Mouse (Mus musculus) ovary, adult 18-20 months (tissue): Measurements from ENCODE around the gene Fuca1.
"Not testable (repeated sequence)": the region's sequence is repeated elsewhere in the genome, so short reads cannot be mapped to it uniquely, and the experiment has no call there.

Experiments
- DNase-seq: peaks from one replicate; pipeline ENCODE4 v3.0.0; 2022; ENCODE audit warnings: low spot score, mixed read lengths

The Fuca1 gene

DNA sequence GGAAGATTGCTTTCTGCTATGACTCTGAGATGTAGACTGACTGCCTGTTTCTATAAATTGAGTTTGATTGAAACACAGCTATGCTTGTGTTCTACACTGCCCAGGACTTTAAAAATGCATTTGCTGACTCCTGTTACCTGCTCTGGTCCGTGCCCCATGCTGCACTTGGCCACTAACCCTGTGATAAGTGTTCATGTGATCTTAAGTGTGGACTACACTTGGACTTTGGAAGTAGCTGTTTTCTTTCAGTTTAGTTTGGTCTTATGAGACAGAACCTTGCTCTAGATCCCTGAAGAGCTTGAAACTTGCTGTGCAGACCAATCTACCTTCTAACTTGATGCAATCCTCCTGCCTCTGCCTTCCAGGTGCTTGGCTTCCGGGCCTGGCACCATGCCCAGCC is 3.9 kb downstream of the Fuca1 start:
- DNase-seq = no peak

DNA sequence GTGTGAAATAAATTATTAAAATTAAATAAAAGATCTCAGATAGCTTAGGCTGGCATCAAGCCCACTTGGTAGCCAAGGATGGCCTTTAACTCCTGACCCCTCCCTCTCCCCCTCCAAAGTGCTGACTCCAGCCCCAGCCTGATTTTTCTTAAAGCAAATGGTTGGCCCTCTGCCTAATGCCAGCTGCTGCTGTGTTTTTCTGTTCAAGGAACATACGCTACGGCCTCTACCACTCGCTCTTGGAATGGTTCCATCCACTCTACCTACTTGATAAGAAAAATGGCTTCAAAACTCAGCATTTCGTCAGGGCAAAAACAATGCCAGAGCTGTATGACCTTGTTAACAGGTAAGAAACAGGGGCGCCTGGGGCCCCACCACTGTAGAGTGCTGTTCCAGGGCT is 4.8 kb downstream of the Fuca1 start:
- DNase-seq = peak; percentile 37

DNA sequence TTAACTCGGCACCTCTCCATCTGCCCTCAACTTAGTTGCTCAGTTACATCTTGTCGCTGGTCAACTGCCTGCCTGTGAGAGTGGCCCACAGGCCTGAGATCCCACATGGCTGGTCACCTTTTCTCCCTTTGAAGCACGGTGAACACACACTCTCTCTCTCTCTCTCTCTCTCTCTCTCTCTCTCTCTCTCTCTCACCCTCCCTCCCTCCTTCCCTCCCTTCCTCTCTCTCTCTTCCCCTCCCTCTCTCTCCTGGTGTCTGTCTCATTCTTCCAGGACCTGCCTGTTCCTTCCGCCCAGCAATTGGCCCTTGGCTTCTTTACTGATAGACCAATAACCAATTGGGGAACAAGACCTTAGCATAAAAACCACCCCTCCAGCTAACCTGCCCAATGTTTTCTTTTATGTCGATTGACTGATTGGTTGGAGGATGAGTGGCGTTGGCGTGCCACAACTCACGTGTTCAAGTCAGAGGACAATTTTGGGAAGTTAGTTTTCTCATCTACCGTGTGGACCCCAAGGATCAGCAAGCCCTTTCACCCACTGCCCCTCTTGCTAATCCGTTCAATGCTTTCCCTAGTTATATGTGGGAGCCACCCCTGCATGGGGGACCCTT is 5.8 kb downstream of the Fuca1 start:
- no peak for DNase-seq

DNA sequence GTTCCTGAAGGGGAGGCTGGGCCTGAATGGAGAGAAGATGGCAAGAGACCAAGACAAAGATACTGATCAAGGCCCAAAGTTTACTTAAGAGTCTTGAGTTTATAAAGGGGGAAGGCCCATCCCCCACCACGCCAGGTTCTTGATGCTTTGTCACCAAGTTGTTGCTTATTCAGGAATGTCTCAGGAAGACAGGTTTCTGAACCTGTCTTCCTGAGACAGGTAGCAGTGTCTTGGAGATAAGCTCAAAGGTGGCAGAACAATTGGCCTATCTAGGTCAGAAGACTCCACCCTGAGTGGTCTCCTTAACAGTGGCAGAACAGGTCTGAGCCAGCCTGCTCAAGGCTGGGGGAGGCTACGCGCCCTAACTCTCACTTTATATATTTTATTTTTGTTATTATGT is 6.3 kb downstream of the Fuca1 start:
- DNase-seq = no peak

DNA sequence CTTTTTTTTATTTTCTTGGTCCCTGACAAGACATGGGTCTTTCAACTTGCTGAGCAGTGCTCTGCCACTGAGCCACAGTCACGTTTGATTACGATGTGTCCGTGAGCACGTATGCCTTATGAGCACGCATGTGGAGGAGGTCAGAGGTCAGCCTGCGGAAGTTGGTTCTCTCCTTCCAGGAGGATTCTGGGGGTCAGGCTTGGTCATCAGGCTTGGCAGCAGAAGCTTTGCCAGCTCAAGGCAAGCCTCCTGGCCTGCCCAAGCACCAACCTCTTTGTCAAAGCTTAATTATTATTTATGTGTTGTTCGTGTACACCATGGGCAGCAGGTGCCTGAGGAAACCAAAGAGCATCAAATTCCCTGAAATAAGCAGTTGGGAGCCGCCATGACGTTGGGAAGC is 7.8 kb downstream of the Fuca1 start:
- no peak for DNase-seq

DNA sequence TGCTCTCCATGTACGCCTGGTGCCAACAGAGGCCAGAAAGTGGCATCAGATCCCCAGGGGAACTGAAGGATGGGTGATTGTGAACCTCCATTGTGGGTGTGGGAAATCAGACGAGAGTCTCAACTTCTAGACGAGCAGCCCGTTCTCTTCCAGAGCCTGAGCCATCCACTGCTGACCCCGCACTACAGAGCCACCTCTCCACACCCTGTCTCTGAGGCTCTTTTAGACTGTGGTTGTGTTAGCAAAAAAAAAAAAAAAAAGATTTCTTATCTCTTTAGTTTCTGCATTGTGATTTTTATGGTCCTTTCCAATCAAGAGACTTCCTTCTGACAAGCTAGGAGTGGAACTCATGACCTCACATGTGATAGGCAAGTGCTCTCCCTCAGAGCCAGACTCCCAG is 8.9 kb downstream of the Fuca1 start:
- no peak for DNase-seq

DNA sequence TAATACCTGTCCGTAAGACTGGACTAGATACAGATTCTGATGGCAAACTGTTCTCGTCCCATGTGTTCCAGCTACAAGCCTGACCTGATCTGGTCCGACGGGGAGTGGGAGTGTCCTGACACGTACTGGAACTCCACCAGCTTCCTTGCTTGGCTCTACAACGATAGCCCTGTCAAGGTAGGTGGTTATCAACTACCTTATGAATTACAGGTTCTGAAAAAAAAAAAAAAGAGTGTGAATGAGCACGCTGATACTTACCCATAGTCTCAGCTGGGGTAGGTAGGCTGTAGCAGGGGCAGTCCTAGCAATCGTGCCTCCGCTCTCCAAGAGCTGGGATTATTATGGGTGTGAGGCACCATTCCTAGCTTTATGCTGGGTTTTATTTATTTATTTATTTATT is 9.3 kb downstream of the Fuca1 start:
- no peak for DNase-seq

DNA sequence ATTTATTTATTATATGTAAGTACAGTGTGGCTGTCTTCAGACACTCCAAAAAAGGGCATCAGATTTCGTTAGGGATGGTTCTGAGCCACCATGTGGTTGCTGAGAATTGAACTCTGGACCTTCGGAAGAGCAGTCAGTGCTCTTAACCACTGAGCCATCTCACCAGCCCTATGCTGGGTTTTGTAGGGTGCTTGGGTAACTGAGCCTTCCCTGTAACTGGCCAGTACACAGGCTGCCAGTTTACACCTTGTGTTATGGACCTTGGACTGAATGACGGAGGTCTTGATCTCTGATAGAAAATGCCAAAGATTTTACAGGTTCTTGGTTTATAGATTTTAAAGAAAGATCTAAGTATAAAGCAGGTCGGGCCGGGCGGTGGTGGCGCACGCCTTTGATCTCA is 9.7 kb downstream of the Fuca1 start:
- no peak for DNase-seq

DNA sequence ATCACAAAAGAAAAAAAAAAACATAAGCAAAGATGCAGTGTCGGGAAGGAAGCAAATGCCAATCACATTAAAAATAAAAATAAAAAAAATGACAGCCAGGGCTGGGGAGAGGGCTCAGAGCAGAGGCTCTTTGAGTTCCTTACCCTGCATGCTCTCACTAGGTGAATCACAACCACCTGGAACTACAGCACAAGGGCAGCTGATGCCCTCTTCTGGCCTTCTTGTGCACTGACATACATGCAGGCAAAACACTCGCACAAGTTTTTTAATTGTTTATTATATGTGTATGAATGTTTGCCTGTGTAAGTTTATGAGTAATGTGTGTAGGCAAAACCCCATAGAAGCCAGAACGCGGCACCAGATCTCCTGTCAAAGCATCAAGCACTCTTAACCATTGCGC is 11.3 kb downstream of the Fuca1 start:
- no peak for DNase-seq

DNA sequence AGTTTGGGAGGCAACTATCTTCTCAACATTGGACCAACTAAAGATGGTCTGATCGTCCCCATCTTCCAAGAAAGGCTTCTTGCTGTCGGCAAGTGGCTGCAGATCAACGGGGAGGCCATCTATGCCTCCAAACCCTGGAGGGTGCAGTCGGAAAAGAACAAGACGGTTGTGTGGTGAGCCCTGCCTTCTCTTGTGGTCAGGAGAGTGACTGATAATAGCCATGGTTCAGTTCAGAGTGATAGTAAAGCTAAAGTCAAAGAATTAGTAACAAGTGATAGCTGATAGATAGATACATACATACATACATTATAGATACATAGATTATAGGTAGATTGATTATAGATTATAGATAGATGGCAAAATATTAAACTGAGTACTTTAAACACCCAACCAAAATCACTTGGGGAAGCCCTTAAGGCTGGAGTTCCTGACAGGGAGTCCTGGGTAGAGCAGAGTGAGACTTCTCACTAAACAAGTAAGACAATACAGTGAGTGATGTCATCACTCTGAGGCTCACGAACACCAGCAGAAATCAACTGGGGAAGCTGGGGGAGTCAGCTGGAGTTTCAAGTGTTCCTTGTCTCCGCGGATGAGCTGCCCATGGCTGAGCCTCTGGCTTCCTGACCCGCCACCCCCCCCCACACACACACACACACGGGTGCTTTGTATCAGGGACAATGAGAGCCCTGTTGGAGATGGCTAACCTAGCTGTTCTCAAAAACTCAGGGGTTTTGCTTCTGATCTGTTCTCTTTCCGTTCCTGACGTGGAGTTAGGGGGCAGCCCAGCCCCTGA is 14.4 kb downstream of the Fuca1 start:
- DNase-seq = no peak

DNA sequence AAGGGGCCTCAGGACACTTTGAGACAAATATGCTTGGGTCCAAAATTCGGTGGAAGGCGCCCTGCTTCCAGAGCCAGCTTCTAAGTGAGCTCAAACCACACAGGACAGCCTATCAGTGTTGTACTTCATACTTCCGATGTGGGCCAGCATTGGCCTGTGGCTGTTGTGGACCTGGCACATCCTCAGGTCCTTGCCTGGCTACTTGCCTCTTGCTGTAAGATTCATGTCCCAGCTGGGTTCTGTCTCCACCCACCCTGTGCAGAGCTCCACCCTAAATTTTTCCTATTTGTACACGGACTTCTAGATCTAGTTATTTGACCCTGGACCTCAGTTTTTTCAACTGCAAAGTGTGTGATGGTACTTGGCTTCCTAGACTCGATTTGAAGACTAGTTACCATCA is 15.0 kb downstream of the Fuca1 start:
- no peak for DNase-seq

DNA sequence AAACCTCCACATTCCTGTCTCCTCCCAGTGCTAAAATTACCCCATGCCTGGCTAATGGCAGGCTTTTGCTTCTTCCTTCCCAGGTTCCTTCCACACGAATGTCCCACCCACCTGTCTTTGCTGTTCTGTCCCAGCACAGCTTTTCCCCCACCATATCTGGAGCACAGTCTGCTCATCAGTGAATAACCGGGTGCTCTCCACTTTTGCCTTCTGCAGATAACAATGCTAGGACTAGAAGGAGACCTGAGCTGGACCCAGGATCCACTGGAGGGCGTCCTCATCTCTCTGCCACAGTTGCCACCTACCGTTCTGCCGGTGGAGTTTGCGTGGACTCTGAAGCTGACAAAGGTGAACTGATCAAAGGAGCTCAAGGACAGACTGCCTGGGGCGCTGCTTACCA is 18.3 kb downstream of the Fuca1 start:
- DNase-seq = no peak

DNA sequence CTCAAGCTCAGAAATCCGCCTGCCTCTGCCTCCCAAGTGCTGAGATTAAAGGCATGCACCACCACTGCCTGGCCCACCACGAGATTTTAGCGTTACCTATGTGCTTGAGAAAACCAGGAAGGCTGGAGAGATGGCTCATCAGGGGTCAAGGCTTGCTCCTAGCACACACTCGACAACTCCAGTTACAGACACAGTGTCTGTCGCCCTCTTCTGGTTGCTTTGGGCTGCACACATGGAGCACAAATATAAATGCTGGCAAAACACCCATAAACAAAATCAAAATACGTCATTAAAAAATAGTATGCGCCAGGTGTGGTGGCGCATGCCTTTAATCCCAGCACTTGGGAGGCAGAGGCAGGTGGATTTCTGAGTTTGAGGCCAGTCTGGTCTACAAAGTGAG is 20.5 kb downstream of the Fuca1 start:
- not testable (repeated sequence) for DNase-seq

DNA sequence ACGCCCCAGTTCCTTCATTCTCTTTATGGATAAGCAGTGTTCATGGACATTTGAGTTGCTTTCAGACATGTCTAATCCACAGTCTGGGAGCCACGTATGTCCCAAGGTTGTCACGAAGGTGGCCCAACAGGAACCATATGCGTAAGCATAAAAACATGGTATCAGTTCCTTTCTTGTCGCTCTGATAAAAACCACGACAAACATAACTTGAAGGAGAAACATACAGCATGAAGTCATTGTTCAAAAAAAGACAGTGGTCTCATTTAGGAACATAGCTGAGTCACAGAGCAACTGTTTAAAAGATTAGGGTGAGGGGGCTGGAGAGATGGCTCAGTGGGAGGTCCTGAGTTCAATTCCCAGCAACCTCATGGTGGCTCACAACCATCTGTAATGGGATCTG is 21.7 kb downstream of the Fuca1 start:
- no peak for DNase-seq

DNA sequence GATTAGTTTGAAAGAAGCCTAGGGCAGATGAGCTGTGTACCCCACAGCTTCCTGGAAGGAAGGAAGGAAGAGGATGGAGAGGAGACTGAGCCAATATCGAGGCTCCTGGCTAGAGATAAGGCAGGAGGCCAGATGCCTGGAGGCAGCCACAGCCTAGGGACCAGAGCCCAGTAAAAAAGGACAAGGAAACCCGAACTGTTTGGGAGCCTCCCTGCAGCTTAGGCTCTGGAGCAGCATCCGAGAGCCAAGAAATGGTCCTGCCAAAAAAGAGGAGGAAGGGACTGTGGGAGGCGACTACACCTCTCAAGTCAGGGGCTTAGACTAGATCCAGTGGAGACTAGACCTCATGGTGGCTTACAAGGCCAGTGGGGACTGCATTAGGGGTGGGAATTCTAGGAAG is 22.9 kb downstream of the Fuca1 start:
- DNase-seq = no peak

DNA sequence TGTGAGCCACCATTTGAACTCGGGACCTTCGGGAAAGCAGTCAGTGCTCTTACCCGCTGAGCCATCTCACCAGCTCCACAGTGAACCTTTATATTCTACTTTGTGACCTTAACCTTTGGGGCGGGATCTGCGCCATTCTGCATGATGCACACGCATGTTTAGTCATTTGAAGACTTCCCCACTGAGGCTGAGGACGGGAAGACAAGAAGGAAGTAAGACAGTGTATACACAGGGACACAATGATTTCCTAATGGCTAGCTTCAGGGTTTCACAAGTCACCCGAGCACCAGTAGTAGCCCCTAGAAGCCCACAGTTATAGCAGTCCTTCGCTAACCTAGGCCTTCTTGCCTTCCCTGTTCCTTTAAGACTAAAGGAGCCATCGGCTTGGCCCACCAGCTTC is 25.2 kb downstream of the Fuca1 start:
- no peak for DNase-seq

DNA sequence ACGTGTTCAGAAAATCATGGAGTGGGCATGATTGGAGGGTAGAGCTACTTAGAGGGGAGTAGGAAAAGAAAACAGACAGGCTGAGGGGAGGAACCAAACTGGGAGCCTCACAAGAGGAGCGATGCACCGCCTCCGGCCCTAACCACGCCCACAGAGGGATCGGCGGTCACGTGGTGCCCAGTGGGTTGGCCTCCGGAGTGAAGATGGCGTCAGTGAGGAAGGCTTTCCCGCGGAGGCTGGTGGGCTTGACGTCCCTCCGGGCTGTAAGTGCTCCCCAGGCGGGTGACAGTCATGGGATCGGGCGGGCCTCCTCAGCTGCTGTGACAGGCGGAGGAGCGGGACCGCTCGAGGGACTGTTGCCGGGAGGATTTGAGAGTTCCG is 25.7 kb downstream of the Fuca1 start, which contains the start of gene Hmgcl:
Hmgcl (plus strand) TSS at position 171 of the 381 bp plus-strand sequence.
- DNase-seq = peak; percentile 88

DNA sequence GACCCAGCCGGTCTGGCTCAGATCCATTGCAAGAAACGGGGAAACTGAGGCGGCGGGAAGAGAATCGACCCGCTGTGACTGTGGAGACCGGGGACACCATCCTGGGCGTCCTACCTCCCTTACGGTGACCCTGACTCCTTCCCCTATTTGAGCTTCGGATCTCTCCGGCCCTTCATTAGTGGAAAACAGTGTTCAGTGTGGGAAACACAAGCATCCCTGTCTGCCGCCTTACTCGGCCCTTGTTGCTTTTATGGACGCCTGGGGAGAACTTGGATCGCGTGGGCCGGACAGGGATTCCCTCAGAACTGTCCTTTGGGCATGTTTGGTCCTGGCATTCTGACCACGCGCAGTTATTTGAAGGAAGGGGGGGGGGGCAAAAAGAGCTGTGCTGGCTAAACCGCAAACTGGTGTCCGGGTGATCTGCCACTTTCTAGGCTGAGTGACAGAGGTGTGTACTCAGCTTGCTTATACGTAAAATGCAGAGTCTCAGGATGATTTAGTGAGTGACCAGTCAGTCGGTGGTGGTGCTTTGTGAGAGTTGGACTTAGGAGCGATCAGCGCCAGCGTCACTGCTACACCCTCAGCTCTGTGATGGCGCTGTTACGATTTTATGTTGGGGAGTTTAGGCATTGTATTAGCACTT is 26.2 kb downstream of the Fuca1 start:
- no peak for DNase-seq

DNA sequence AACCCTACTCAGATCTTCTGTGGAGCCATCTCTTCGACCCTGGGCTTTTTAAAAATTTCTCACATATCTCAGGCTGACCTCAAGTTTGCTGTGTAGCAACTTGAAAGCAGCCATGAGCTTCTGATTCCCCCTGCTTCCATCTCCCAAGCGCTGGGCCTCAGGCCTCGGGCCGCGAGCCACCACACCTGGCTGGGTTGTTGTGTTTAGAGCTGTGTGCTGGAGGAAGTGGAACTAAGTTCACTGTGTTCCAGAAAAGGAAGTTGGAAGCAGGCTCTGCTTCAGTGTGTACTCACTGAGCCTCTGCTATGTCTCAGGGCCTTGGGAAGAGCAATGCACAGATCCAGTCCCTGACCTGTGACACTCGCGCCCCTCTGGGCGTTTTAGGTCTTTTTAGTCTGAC is 27.6 kb downstream of the Fuca1 start:
- no peak for DNase-seq

DNA sequence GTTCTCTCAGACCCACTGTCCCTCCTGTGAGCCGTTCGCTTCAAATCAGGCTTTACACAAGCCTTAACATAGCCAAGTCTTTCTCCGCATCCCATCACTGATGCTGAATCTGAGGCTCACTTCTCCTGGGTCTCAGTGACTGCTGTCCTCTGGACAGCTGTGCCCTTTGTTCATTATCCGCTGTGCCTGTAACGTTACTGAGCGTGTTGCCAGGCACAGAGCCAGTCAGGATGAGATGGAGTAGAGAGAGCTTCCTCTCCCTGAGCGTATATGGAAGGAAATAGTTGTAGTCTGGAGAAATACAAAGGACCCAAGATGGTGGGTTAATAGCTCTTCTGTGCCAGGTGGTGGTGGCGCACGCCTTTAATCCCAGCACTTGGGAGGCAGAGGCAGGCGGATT is 28.9 kb downstream of the Fuca1 start:
- no peak for DNase-seq

DNA sequence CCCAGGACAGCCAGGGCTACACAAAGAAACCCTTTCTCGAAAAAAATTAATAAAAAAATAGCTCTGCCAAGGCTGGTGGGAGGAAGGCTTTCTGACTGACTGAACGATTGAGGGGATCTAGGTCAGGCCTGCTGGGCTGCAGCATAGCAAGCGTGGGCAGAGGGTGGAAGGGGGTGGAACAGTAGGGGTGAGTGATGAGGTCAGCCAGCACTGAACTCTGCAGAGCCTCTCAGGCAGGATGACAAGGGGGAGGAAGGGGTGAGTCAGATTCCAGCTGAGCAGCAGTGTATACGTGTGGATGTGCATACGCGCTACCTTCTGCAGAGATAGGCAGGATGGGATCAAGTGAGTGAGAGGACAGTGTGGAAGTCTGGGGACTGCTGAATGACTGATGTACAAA is 29.4 kb downstream of the Fuca1 start:
- DNase-seq = no peak

DNA sequence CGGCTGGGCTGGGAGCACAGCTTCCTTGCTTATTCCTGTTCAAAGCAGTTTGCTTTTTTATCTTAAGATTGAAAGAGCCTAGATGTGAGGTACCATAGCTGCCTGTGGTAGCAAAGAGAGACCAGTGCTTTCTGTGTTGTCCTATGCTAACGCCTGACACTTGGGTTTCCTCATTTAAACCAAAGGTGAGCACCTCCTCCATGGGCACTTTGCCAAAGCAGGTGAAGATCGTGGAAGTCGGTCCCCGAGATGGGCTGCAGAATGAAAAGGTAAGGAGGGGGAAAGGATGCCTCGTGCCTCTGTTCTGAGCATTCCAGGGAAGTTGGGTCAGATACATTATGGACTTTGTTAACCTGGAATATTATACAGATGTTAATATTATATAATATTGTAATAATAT is 29.8 kb downstream of the Fuca1 start:
- DNase-seq = no peak

DNA sequence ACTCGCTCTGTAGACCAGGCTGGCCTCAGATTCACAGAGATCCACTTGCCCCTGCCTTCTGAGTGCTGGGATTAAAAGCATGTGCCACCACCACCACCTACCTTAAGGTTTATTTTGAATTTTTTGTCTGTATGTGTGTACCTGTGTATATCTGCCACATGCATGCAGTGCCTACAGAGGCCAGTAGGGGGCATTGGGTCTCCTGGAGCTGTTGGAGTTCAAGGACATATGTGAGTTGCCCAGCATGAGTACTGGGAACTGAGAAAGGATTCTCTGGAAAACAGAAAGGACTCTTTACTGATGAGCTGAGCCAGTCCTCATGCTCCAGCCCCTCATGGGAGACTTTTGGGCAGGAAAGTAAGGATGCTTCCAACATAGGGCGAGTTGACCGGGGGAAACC is 31.0 kb downstream of the Fuca1 start:
- DNase-seq = no peak

DNA sequence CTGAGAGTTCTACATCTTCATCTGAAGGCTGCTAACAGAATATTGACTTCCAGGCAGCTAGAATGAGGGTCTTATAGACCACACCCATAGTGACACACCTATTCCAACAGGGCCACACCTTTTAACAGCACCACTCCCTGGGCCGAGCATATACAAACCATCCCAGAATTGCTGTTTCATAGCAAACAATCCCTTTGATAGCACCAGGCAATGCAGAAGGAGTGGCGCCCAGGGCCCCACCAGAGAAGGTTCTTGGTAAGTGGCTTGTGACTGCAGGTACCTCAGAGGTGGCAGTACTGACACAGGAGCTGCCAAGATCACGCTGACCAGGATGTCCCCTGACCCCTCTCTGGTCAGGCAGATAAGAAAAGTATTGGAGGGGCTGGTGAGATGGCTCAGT is 32.6 kb downstream of the Fuca1 start:
- DNase-seq = no peak
